ENCODE assay signal across 30 mouse cellular contexts in genomic region chr4:63383474-63383873, GRCm38 (mm10). TPM values are rescaled to one million over a fixed set of nuclear protein-coding genes. Genes with fewer than 3 reads are reported as not detected.
A peak's percentile ranks its signal among the peaks of the same experiment; 100 is the strongest.
DNase-seq lines count a peak whose midpoint lies in the region; ATAC-seq lines count a peak whose summit lies in the region.
"Had no signal": no experiment of that assay in that cellular context is flagged by ENCODE, and none has a peak within 500 bp of the region (broad histone marks: within the 10 kb centered on the region; RNA-seq: fewer than 3 reads in every experiment).

No protein-coding gene starts in this region.

- intact Hi-C loops in left cerebral cortex, postnatal 4 days (cut with DNase I) = no loop called here

- no peak for ATAC-seq in CD4-positive, CD25-positive, alpha-beta regulatory T cell, adult 4 months
- ATAC-seq in common myeloid progenitor, adult 5-6 weeks (replicated peaks; ENCODE audit: low read depth, poor library complexity, severe bottlenecking) = peak; percentile 24; the same call in 1 of the 2 replicates
- peak; percentile 34 for ATAC-seq in liver, embryonic 12.5 days
- ATAC-seq in megakaryocyte progenitor cell, adult 5-6 weeks (replicated peaks; ENCODE audit: poor library complexity) = peak; percentile 45
- ATAC-seq in hindbrain, embryonic 11.5 days (ENCODE audit: low FRiP score) = no peak
- ATAC-seq: forebrain, embryonic 16.5 days; midbrain, embryonic 16.5 days; Patski had no signal

- H3K4me3 ChIP-seq in liver, embryonic 12.5 days = no peak overlapping the region
- no peak overlapping the region for H3K4me3 ChIP-seq in hindbrain, embryonic 11.5 days (ENCODE audit: low read depth, low read length)
- H3K4me3 ChIP-seq: embryonic facial prominence, embryonic 15.5 days; forebrain, embryonic 10.5 days; limb, embryonic 13.5 days; lung, embryonic 15.5 days; stomach, embryonic 15.5 days had no signal

- H3K27ac ChIP-seq in liver, embryonic 12.5 days = peak overlapping the region; percentile 83
- H3K27ac ChIP-seq in hindbrain, embryonic 11.5 days (ENCODE audit: low read depth, low read length) = no peak overlapping the region
- H3K27ac ChIP-seq: embryonic facial prominence, embryonic 15.5 days; forebrain, embryonic 10.5 days; hindbrain, embryonic 14.5 days; kidney, postnatal 0 days; limb, embryonic 13.5 days; lung, embryonic 15.5 days; stomach, embryonic 15.5 days had no signal

- H3K27me3 ChIP-seq in liver, embryonic 12.5 days (replicated peaks) = no peaks in the 10 kb centered on the region
- no peaks in the 10 kb centered on the region for H3K27me3 ChIP-seq in hindbrain, embryonic 11.5 days (ENCODE audit: control insufficient read depth, insufficient read depth, low read length)
- H3K27me3 ChIP-seq: embryonic facial prominence, embryonic 15.5 days; limb, embryonic 13.5 days; lung, embryonic 15.5 days; Patski; stomach, embryonic 15.5 days had no signal

- no peaks in the 10 kb centered on the region for H3K9me3 ChIP-seq in liver, embryonic 12.5 days (replicated peaks)
- no peaks in the 10 kb centered on the region for H3K9me3 ChIP-seq in hindbrain, embryonic 11.5 days (ENCODE audit: control insufficient read depth, low read length)
- H3K9me3 ChIP-seq: embryonic facial prominence, embryonic 15.5 days; forebrain, embryonic 10.5 days; limb, embryonic 13.5 days; lung, embryonic 15.5 days; stomach, embryonic 15.5 days had no signal

- 70% methylated on average over 12 of the region's 12 CpGs for WGBS in liver, embryonic 12.5 days (ENCODE audit: insufficient replicate concordance)
- 88% methylated on average over 12 of the region's 12 CpGs for WGBS in hindbrain, embryonic 11.5 days

- H3K4me1 ChIP-seq in liver, embryonic 12.5 days = peaks cover 43% of the 10 kb centered on the region
- no peaks in the 10 kb centered on the region for H3K4me1 ChIP-seq in hindbrain, embryonic 11.5 days (replicated peaks; ENCODE audit: control insufficient read depth, insufficient read depth, low read length)
- H3K4me1 ChIP-seq: limb, embryonic 13.5 days; lung, embryonic 15.5 days; stomach, embryonic 15.5 days had no signal

- peak overlapping the region; percentile 29; the same call in 1 of the 2 replicates for H3K9ac ChIP-seq in liver, embryonic 12.5 days
- H3K9ac ChIP-seq in hindbrain, embryonic 11.5 days (ENCODE audit: low read depth, low read length) = no peak overlapping the region
- H3K9ac ChIP-seq: embryonic facial prominence, embryonic 15.5 days; hindbrain, embryonic 14.5 days; limb, embryonic 13.5 days; lung, embryonic 15.5 days; stomach, embryonic 15.5 days had no signal

- peak overlapping the region; percentile 49 for H3K4me2 ChIP-seq in liver, embryonic 12.5 days
- H3K4me2 ChIP-seq in hindbrain, embryonic 11.5 days (replicated peaks; ENCODE audit: low read depth, low read length) = no peak overlapping the region
- H3K4me2 ChIP-seq: embryonic facial prominence, embryonic 15.5 days; hindbrain, embryonic 14.5 days; limb, embryonic 13.5 days; lung, embryonic 15.5 days; stomach, embryonic 15.5 days had no signal

- peak; percentile 45 for DNase-seq in CD4-positive, CD25-positive, alpha-beta regulatory T cell, adult 2 months (ENCODE audit: low read depth, low spot score)
- no peak for DNase-seq in lung, adult 18-20 months
- no peak for DNase-seq in hindbrain, embryonic 11.5 days (ENCODE audit: low spot score)
- DNase-seq in left cerebral cortex, postnatal 4 days = no peak
- DNase-seq: adrenal gland, postnatal 36 days; cerebellum, adult 18-20 months; gastrocnemius, postnatal 36 days; kidney, adult 2 months; lung, postnatal 36 days had no signal

- peaks cover 64% of the 10 kb centered on the region for H3K36me3 ChIP-seq in liver, embryonic 12.5 days
- 0 out of 2 replicates have a peak, but pooled peaks cover 2% of the 10 kb centered on the region for H3K36me3 ChIP-seq in hindbrain, embryonic 11.5 days (ENCODE audit: control insufficient read depth, insufficient read depth, low read length)

RNA-seq across cellular contexts. Expression of gene Akna, which starts 19.7 kb away (rescaled TPM):
- 100 to 1,000 TPM in 1 of 2 experiments, 10 to 100 TPM in 1; 95.9 to 158 TPM for polyA plus RNA-seq in CD4-positive, CD25-positive, alpha-beta regulatory T cell, adult 4 months (2017; shearing (Covaris generic))
- total RNA-seq in common myeloid progenitor, adult 5-6 weeks (2017) = 10.0 and 13.8 TPM in 2 replicates
- polyA plus RNA-seq in liver, embryonic 12.5 days (2016; fragmentation: Nextera tagmentation; extraction: Ambion mirVana) = 5.4 and 5.7 TPM in 2 replicates
- total RNA-seq in megakaryocyte progenitor cell, adult 5-6 weeks (2015) = 20.9 and 26.7 TPM in 2 replicates
- total RNA-seq in megakaryocyte progenitor cell, adult 5-6 weeks (2017) = 11.8 and 13.7 TPM in 2 replicates
- polyA plus RNA-seq in hindbrain, embryonic 11.5 days (2014; fragmentation: Nextera tagmentation; extraction: Ambion mirVana) = 5.7 and 6.1 TPM in 2 replicates
- 1 to 10 TPM; 6.1 to 6.9 TPM for total RNA-seq in left cerebral cortex, postnatal 4 days (2021)

RNA-seq across cellular contexts. Expression of gene Orm2, which starts 21.2 kb away (rescaled TPM):
- under 1 TPM in 1 of 2 experiments, not detected in 1; 0.43 TPM for polyA plus RNA-seq in CD4-positive, CD25-positive, alpha-beta regulatory T cell, adult 4 months (2017; shearing (Covaris generic))
- not detected in 2 replicates for total RNA-seq in common myeloid progenitor, adult 5-6 weeks (2017)
- not detected in 2 replicates for polyA plus RNA-seq in liver, embryonic 12.5 days (2016; fragmentation: Nextera tagmentation; extraction: Ambion mirVana)
- total RNA-seq in megakaryocyte progenitor cell, adult 5-6 weeks (2015) = not detected in 2 replicates
- total RNA-seq in megakaryocyte progenitor cell, adult 5-6 weeks (2017) = not detected in 2 replicates
- not detected in 2 replicates for polyA plus RNA-seq in hindbrain, embryonic 11.5 days (2014; fragmentation: Nextera tagmentation; extraction: Ambion mirVana)
- not detected for total RNA-seq in left cerebral cortex, postnatal 4 days (2021)
- total RNA-seq: ES-E14; layer of hippocampus, postnatal 14 days; left cerebral cortex, adult 8-10 months had no signal
- polyA plus RNA-seq: forebrain, embryonic 10.5 days; forebrain, embryonic 16.5 days; heart, embryonic 14.5 days; hindbrain, embryonic 14.5 days; intestine, embryonic 14.5 days; kidney, adult 2 months; kidney, postnatal 0 days; limb, embryonic 13.5 days; lung, embryonic 15.5 days; midbrain, embryonic 16.5 days; neural tube, embryonic 14.5 days; stomach, embryonic 15.5 days had no signal

RNA-seq across cellular contexts. Expression of gene Orm3, which starts 27.5 kb away (rescaled TPM):
- polyA plus RNA-seq in CD4-positive, CD25-positive, alpha-beta regulatory T cell, adult 4 months (2017; shearing (Covaris generic)) = 1 to 10 TPM in 1 of 2 experiments, under 1 TPM in 1; 0.79 to 1.2 TPM
- total RNA-seq in common myeloid progenitor, adult 5-6 weeks (2017) = not detected in 2 replicates
- polyA plus RNA-seq in liver, embryonic 12.5 days (2016; fragmentation: Nextera tagmentation; extraction: Ambion mirVana) = not detected in 2 replicates
- not detected in 2 replicates for total RNA-seq in megakaryocyte progenitor cell, adult 5-6 weeks (2015)
- total RNA-seq in megakaryocyte progenitor cell, adult 5-6 weeks (2017) = not detected in 2 replicates
- not detected in 2 replicates for polyA plus RNA-seq in hindbrain, embryonic 11.5 days (2014; fragmentation: Nextera tagmentation; extraction: Ambion mirVana)
- not detected for total RNA-seq in left cerebral cortex, postnatal 4 days (2021)
- total RNA-seq: ES-E14; gastrocnemius, postnatal 36 days; layer of hippocampus, postnatal 14 days; left cerebral cortex, adult 8-10 months had no signal
- polyA plus RNA-seq: embryonic facial prominence, embryonic 15.5 days; forebrain, embryonic 10.5 days; forebrain, embryonic 16.5 days; heart, embryonic 14.5 days; hindbrain, embryonic 14.5 days; intestine, embryonic 14.5 days; kidney, postnatal 0 days; limb, embryonic 13.5 days; lung, embryonic 15.5 days; midbrain, embryonic 16.5 days; neural tube, embryonic 14.5 days; stomach, embryonic 15.5 days; thymus, postnatal 0 days had no signal

RNA-seq across cellular contexts. Expression of gene Orm1, which starts 39.1 kb away (rescaled TPM):
- not detected for polyA plus RNA-seq in CD4-positive, CD25-positive, alpha-beta regulatory T cell, adult 4 months (2017; shearing (Covaris generic))
- 2.6 TPM in 1 of 2 replicates, not detected in the other for total RNA-seq in common myeloid progenitor, adult 5-6 weeks (2017)
- polyA plus RNA-seq in liver, embryonic 12.5 days (2016; fragmentation: Nextera tagmentation; extraction: Ambion mirVana) = not detected in 2 replicates
- total RNA-seq in megakaryocyte progenitor cell, adult 5-6 weeks (2015) = 1.5 and 4.2 TPM in 2 replicates
- total RNA-seq in megakaryocyte progenitor cell, adult 5-6 weeks (2017) = 4.7 and 6.6 TPM in 2 replicates
- not detected in 2 replicates for polyA plus RNA-seq in hindbrain, embryonic 11.5 days (2014; fragmentation: Nextera tagmentation; extraction: Ambion mirVana)
- total RNA-seq in left cerebral cortex, postnatal 4 days (2021) = not detected
- total RNA-seq: ES-E14; layer of hippocampus, postnatal 14 days; left cerebral cortex, adult 8-10 months had no signal
- polyA plus RNA-seq: forebrain, embryonic 10.5 days; forebrain, embryonic 16.5 days; heart, embryonic 14.5 days; hindbrain, embryonic 14.5 days; intestine, embryonic 14.5 days; kidney, postnatal 0 days; limb, embryonic 13.5 days; lung, embryonic 15.5 days; midbrain, embryonic 16.5 days; neural tube, embryonic 14.5 days had no signal

Comparison
In these comparisons a context has a peak if more than half of its experiments do, and no peak if none do; other contexts are left out.
1. ATAC-seq: peak in common myeloid progenitor, adult 5-6 weeks (single experiment), liver, embryonic 12.5 days (single experiment) and megakaryocyte progenitor cell, adult 5-6 weeks (single experiment); none in CD4-positive, CD25-positive, alpha-beta regulatory T cell, adult 4 months (single experiment) and hindbrain, embryonic 11.5 days (single experiment).